Mouse (Mus musculus): Measurements from ENCODE around the gene Prrc2a. TPM values are rescaled to one million over a fixed set of nuclear protein-coding genes. Genes with fewer than 3 reads are reported as not detected.
"Not testable (repeated sequence)": the region's sequence is repeated elsewhere in the genome, so short reads cannot be mapped to it uniquely, and the experiment has no call there.

Prrc2a gene
- polyA plus RNA-seq, 1 experiment = 277 TPM

- WGBS = 1% methylated on average over 36 of the region's 36 CpGs
- peaks cover 10% of the 10 kb centered on the region for H3K4me1 ChIP-seq (ENCODE audit: control insufficient read depth, insufficient read depth, low read length)
- peak within 1 kb of the TSS; percentile 79 for H3K4me3 ChIP-seq (replicated peaks; ENCODE audit: insufficient read depth, low read depth, low read length)
- DNase-seq = peak; percentile 73 to 78
- H3K27me3 ChIP-seq (ENCODE audit: control insufficient read depth, insufficient read depth, low read length) = no peaks in the 10 kb centered on the region
- TF ChIP-seq POLR2A (IDR thresholded peaks at IDR 0.05; ENCODE audit: borderline replicate concordance, insufficient read depth, low read length) (peak; percentile 57; the same call in 1 of the 2 replicates), CTCF (IDR thresholded peaks at IDR 0.05; ENCODE audit: borderline replicate concordance, insufficient read depth, low read depth, low read length) (no peak)
- peak within 1 kb of the TSS; percentile 78 for H3K27ac ChIP-seq (ENCODE audit: insufficient read depth, low read length)
Measured at GRCm38 (mm10) chr17:35126206-35126611, 38.5 kb downstream of the Prrc2a start, which contains the start of gene D17H6S53E. TSS of gene D17H6S53E (plus strand) at chr17:35126373.

- no peak for TF ChIP-seq POLR2A (IDR thresholded peaks at IDR 0.05; ENCODE audit: borderline replicate concordance, insufficient read depth, low read length)
- no peak for TF ChIP-seq CTCF (IDR thresholded peaks at IDR 0.05; ENCODE audit: borderline replicate concordance, insufficient read depth, low read depth, low read length)
- H3K4me3 ChIP-seq (replicated peaks; ENCODE audit: insufficient read depth, low read depth, low read length) = peak overlapping the region; percentile 23
- DNase-seq = no peak
- H3K27me3 ChIP-seq (ENCODE audit: control insufficient read depth, insufficient read depth, low read length) = no peaks in the 10 kb centered on the region
- H3K4me1 ChIP-seq (ENCODE audit: control insufficient read depth, insufficient read depth, low read length) = peaks cover 10% of the 10 kb centered on the region
- 27% methylated on average over 6 of the region's 6 CpGs for WGBS
- peak overlapping the region; percentile 10; the same call in 1 of the 2 replicates for H3K27ac ChIP-seq (ENCODE audit: insufficient read depth, low read length)
Measured at GRCm38 (mm10) chr17:35125578-35125977, 39.1 kb downstream of the Prrc2a start.

- no peak overlapping the region for H3K4me3 ChIP-seq (replicated peaks; ENCODE audit: insufficient read depth, low read depth, low read length)
- peaks cover 10% of the 10 kb centered on the region for H3K4me1 ChIP-seq (ENCODE audit: control insufficient read depth, insufficient read depth, low read length)
- no peak for DNase-seq
- 94% methylated on average over 1 of the region's 1 CpGs for WGBS
- H3K27ac ChIP-seq (ENCODE audit: insufficient read depth, low read length) = no peak overlapping the region
- TF ChIP-seq POLR2A (IDR thresholded peaks at IDR 0.05; ENCODE audit: borderline replicate concordance, insufficient read depth, low read length) = no peak
- TF ChIP-seq CTCF (IDR thresholded peaks at IDR 0.05; ENCODE audit: borderline replicate concordance, insufficient read depth, low read depth, low read length) = no peak
- H3K27me3 ChIP-seq (ENCODE audit: control insufficient read depth, insufficient read depth, low read length) = no peaks in the 10 kb centered on the region
Measured at GRCm38 (mm10) chr17:35125081-35125480, 39.6 kb downstream of the Prrc2a start.

GRCm38 (mm10) chr17:35124261-35124896 lies 40.3 kb downstream of the Prrc2a start:
- WGBS = 92% methylated on average over 12 of the region's 12 CpGs
- not testable (repeated sequence) for H3K4me1 ChIP-seq (ENCODE audit: control insufficient read depth, insufficient read depth, low read length); DNase-seq; H3K27me3 ChIP-seq (ENCODE audit: control insufficient read depth, insufficient read depth, low read length); H3K4me3 ChIP-seq (replicated peaks; ENCODE audit: insufficient read depth, low read depth, low read length); H3K27ac ChIP-seq (ENCODE audit: insufficient read depth, low read length)

GRCm38 (mm10) chr17:35123287-35123686 lies 41.4 kb downstream of the Prrc2a start:
- H3K27ac ChIP-seq (ENCODE audit: insufficient read depth, low read length); H3K27me3 ChIP-seq (ENCODE audit: control insufficient read depth, insufficient read depth, low read length); H3K4me1 ChIP-seq (ENCODE audit: control insufficient read depth, insufficient read depth, low read length); H3K4me3 ChIP-seq (replicated peaks; ENCODE audit: insufficient read depth, low read depth, low read length); DNase-seq: not testable (repeated sequence)
- WGBS = 73% methylated on average over 9 of the region's 9 CpGs

GRCm38 (mm10) chr17:35121871-35122303 lies 42.8 kb downstream of the Prrc2a start, which contains the start of gene Csnk2b:
TSS of gene Csnk2b (minus strand) at chr17:35122053.
- peak; percentile 54; the same call in 1 of the 2 replicates for TF ChIP-seq CTCF (IDR thresholded peaks at IDR 0.05; ENCODE audit: borderline replicate concordance, insufficient read depth, low read depth, low read length)
- TF ChIP-seq POLR2A (IDR thresholded peaks at IDR 0.05; ENCODE audit: borderline replicate concordance, insufficient read depth, low read length) = no peak; the same call in 1 of the 2 replicates
- DNase-seq = peak; percentile 76 to 82
- H3K27ac ChIP-seq (ENCODE audit: insufficient read depth, low read length) = peak within 1 kb of the TSS; percentile 74
- WGBS = under 1% methylated on average over 19 of the region's 19 CpGs
- H3K27me3 ChIP-seq (ENCODE audit: control insufficient read depth, insufficient read depth, low read length) = no peaks in the 10 kb centered on the region
- H3K4me3 ChIP-seq (replicated peaks; ENCODE audit: insufficient read depth, low read depth, low read length) = peak within 1 kb of the TSS; percentile 90
- peaks cover 6% of the 10 kb centered on the region; the same call in 1 of the 2 replicates for H3K4me1 ChIP-seq (ENCODE audit: control insufficient read depth, insufficient read depth, low read length)

GRCm38 (mm10) chr17:35121143-35121799 lies 43.4 kb downstream of the Prrc2a start, which contains the start of gene Gpank1:
TSS of gene Gpank1 (plus strand) at chr17:35121455.
- H3K4me1 ChIP-seq (ENCODE audit: control insufficient read depth, insufficient read depth, low read length) = peaks cover 6% of the 10 kb centered on the region; the same call in 1 of the 2 replicates
- under 1% methylated on average over 50 of the region's 50 CpGs for WGBS
- TF ChIP-seq POLR2A (IDR thresholded peaks at IDR 0.05; ENCODE audit: borderline replicate concordance, insufficient read depth, low read length) = peak; percentile 52; the same call in 1 of the 2 replicates
- TF ChIP-seq CTCF (IDR thresholded peaks at IDR 0.05; ENCODE audit: borderline replicate concordance, insufficient read depth, low read depth, low read length) = no peak
- H3K27ac ChIP-seq (ENCODE audit: insufficient read depth, low read length) = peak within 1 kb of the TSS; percentile 74
- H3K4me3 ChIP-seq (replicated peaks; ENCODE audit: insufficient read depth, low read depth, low read length) = peak within 1 kb of the TSS; percentile 90
- H3K27me3 ChIP-seq (ENCODE audit: control insufficient read depth, insufficient read depth, low read length) = no peaks in the 10 kb centered on the region
- DNase-seq = peak; percentile 96 to 99

- TF ChIP-seq CTCF (IDR thresholded peaks at IDR 0.05; ENCODE audit: borderline replicate concordance, insufficient read depth, low read depth, low read length) (no peak), POLR2A (IDR thresholded peaks at IDR 0.05; ENCODE audit: borderline replicate concordance, insufficient read depth, low read length) (no peak)
- Histone ChIP-seq H3K4me3 (replicated peaks; ENCODE audit: insufficient read depth, low read depth, low read length) (peak overlapping the region; percentile 90), H3K4me1 (ENCODE audit: control insufficient read depth, insufficient read depth, low read length) (peaks cover 9% of the 10 kb centered on the region), H3K27me3 (ENCODE audit: control insufficient read depth, insufficient read depth, low read length) (no peaks in the 10 kb centered on the region), H3K27ac (ENCODE audit: insufficient read depth, low read length) (peak overlapping the region; percentile 72)
- DNase-seq = no peak
- under 1% methylated on average over 33 of the region's 33 CpGs for WGBS
Measured at GRCm38 (mm10) chr17:35120745-35121142, 44.0 kb downstream of the Prrc2a start.
